Mouse (Mus musculus) heart, embryonic 14.5 days (tissue): ENCODE results near the gene Six2. TPM values are rescaled to one million over a fixed set of nuclear protein-coding genes. Genes with fewer than 3 reads are reported as not detected.

Source experiments
- ATAC-seq: fragments of 200-750 bp; cut with Nextera tagmentation; 2 replicates; pipeline ENCODE4 v1.8.0; 2017; ENCODE audit warnings: low read depth, moderate TSS enrichment; ENCODE audit not compliant: insufficient number of reproducible peaks, insufficient read depth, low FRiP score
- H3K27ac ChIP-seq, 2 experiments: fragments of 200-500 bp in 1 of 2; fragments of 300-500 bp in 1 of 2; sonication (generic) in 1 of 2; replicated peaks in 1 of 2; 2 replicates each; pipeline ENCODE4 v1.5.1; 2012 to 2014; ENCODE audit warnings: low read depth in 2 of 2, low read length in 2 of 2, control low read depth in 1 of 2, mild to moderate bottlenecking in 1 of 2, mixed read lengths in 1 of 2; ENCODE audit not compliant: control insufficient read depth in 1 of 2, insufficient read depth in 1 of 2
- H3K27me3 ChIP-seq: fragments of 300-500 bp; sonication (generic); 2 replicates; pipeline ENCODE4 v1.6.1; 2014; ENCODE audit warnings: mild to moderate bottlenecking, low read length, control low read depth; ENCODE audit not compliant: control insufficient read depth, insufficient read depth
- H3K36me3 ChIP-seq: fragments of 300-500 bp; sonication (generic); 2 replicates; pipeline ENCODE4 v1.6.1; 2014; ENCODE audit warnings: mild to moderate bottlenecking, control low read depth, low read length, mixed read lengths; ENCODE audit not compliant: control insufficient read depth, insufficient read depth
- H3K4me1 ChIP-seq, 2 experiments: fragments of 200-500 bp in 1 of 2; fragments of 300-500 bp in 1 of 2; sonication (generic) in 1 of 2; 2 replicates each; pipeline ENCODE4 v1.6.1; 2012 to 2014; ENCODE audit warnings: low read length in 2 of 2, control low read depth in 1 of 2, mixed read lengths in 1 of 2; ENCODE audit not compliant: control insufficient read depth in 2 of 2, insufficient read depth in 2 of 2
- H3K4me2 ChIP-seq: fragments of 300-500 bp; sonication (generic); 2 replicates; pipeline ENCODE4 v1.6.1; 2014; ENCODE audit warnings: mild to moderate bottlenecking, low read length
- H3K4me3 ChIP-seq, 2 experiments: fragments of 200-500 bp in 1 of 2; fragments of 300-500 bp in 1 of 2; sonication (generic) in 1 of 2; 2 replicates each; pipeline ENCODE4 v1.5.1; 2012 to 2014; ENCODE audit warnings: low read length in 2 of 2, mild to moderate bottlenecking in 2 of 2, control low read depth in 1 of 2, low read depth in 1 of 2, moderate library complexity in 1 of 2; ENCODE audit not compliant: control insufficient read depth in 1 of 2, insufficient read depth in 1 of 2
- H3K9ac ChIP-seq: fragments of 300-500 bp; sonication (generic); 2 replicates; pipeline ENCODE4 v1.6.1; 2014; ENCODE audit warnings: mild to moderate bottlenecking, low read length
- H3K9me3 ChIP-seq: fragments of 300-500 bp; sonication (generic); 2 replicates; pipeline ENCODE4 v1.6.1; 2016; ENCODE audit warnings: low read length, control low read depth; ENCODE audit not compliant: control insufficient read depth
- WGBS: fragments of 180-500 bp; shearing (Covaris S2); extraction: QIAGEN DNeasy Blood & Tissue Kit; methylation state at CpG from one replicate; pipeline ENCODE4 v1.1.7; 2014; 5-methylcytosine and 5-hydroxymethylcytosine counted together
- polyA plus RNA-seq: library from polyadenylated mRNA; unstranded; fragments of >200 nt; fragmentation: Nextera tagmentation; extraction: Ambion mirVana; gene quantifications from 2 replicates; pipeline ENCODE4 v1.2.1, GENCODE M21; 2014

Gene Six2
- polyA plus RNA-seq, 1 experiment from 2014 or later = 0.24 TPM

DNA sequence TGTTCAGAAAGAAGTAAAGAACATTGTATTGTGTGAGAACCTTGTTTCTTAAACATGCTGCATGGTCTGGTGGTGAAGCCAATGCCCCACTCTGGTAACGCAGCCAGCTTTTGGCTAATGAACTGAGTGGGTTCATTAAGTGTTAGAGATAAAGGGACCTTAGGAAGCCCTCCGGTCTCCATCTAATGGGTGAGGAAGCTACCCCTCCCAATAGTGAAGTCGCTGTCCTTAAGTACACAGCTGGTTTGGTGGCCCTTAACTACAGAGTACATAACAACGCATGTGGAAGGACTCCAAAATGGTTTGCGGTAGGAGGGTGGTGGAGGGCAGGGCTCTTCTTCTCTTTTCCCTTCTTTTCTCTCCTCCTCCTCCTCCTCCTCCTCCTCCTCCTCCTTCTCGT, 50.2 kb downstream of the Six2 start:
- ATAC-seq = no peak
- H3K4me3 ChIP-seq = no peak overlapping the region
- H3K36me3 ChIP-seq = no peaks in the 10 kb centered on the region
- no peak overlapping the region for H3K4me2 ChIP-seq
- H3K27me3 ChIP-seq = peaks cover 59% of the 10 kb centered on the region
- no peak overlapping the region for H3K9ac ChIP-seq
- no peaks in the 10 kb centered on the region for H3K9me3 ChIP-seq
- no peak overlapping the region for H3K27ac ChIP-seq
- 52% methylated on average over 6 of the region's 6 CpGs for WGBS
- H3K4me1 ChIP-seq = no peaks in the 10 kb centered on the region

Other genes starting within 250 kb of the Six2 start
- not detected in 2 replicates for gene Six3, start 74.7 kb downstream of the Six2 start, polyA plus RNA-seq